Mouse (Mus musculus) hindlimb bud, embryonic 11.5 days (tissue): Measurements from ENCODE around the gene Slc4a2.

Experiments
- DNase-seq: peaks from one replicate; pipeline ENCODE4 v3.0.0-alpha.2; 2012; ENCODE audit warnings: low read depth, low spot score; ENCODE audit errors: extremely low spot score

Gene Slc4a2

GRCm38 (mm10) chr5:24425421-24426036, 1.9 kb downstream of the Slc4a2 start:
- DNase-seq: no peak

GRCm38 (mm10) chr5:24426037-24426432, 2.4 kb downstream of the Slc4a2 start:
- no peak for DNase-seq

GRCm38 (mm10) chr5:24426556-24427284, 3.1 kb downstream of the Slc4a2 start:
- no peak for DNase-seq

GRCm38 (mm10) chr5:24427285-24427633, 3.6 kb downstream of the Slc4a2 start:
- DNase-seq: no peak

GRCm38 (mm10) chr5:24427981-24428402, 4.4 kb downstream of the Slc4a2 start:
- DNase-seq: no peak

- DNase-seq: no peak
Observed at GRCm38 (mm10) chr5:24428596-24428995, 5.0 kb downstream of the Slc4a2 start.

- no peak for DNase-seq
Observed at GRCm38 (mm10) chr5:24433993-24434392, 10.4 kb downstream of the Slc4a2 start.

GRCm38 (mm10) chr5:24441187-24441586, 17.6 kb downstream of the Slc4a2 start:
- DNase-seq: no peak

GRCm38 (mm10) chr5:24442029-24442428, 18.4 kb downstream of the Slc4a2 start:
- DNase-seq: no peak

- no peak for DNase-seq
Observed at GRCm38 (mm10) chr5:24443204-24443603, 19.6 kb downstream of the Slc4a2 start.

GRCm38 (mm10) chr5:24443927-24444326, 20.3 kb downstream of the Slc4a2 start:
- DNase-seq: no peak

GRCm38 (mm10) chr5:24444746-24445427, 21.2 kb downstream of the Slc4a2 start, which contains the start of gene Fastk:
Gene Fastk (minus strand): TSS chr5:24445287.
- DNase-seq: no peak

GRCm38 (mm10) chr5:24445428-24446080, 21.9 kb downstream of the Slc4a2 start:
- no peak for DNase-seq

GRCm38 (mm10) chr5:24446630-24447029, 23.0 kb downstream of the Slc4a2 start:
- no peak for DNase-seq

GRCm38 (mm10) chr5:24447624-24448298, 24.1 kb downstream of the Slc4a2 start, which contains the start of gene Tmub1:
Gene Tmub1 (minus strand): TSS chr5:24447854.
- DNase-seq: no peak

GRCm38 (mm10) chr5:24451264-24452029, 27.8 kb downstream of the Slc4a2 start:
- DNase-seq: no peak

GRCm38 (mm10) chr5:24452030-24452690, 28.5 kb downstream of the Slc4a2 start, which contains the start of gene Agap3:
Gene Agap3 (plus strand): TSS chr5:24452177.
- no peak for DNase-seq

GRCm38 (mm10) chr5:24452691-24453233, 29.1 kb downstream of the Slc4a2 start:
- DNase-seq: no peak

- no peak for DNase-seq
Observed at GRCm38 (mm10) chr5:24453283-24453984, 29.8 kb downstream of the Slc4a2 start.
